In the genomic region with DNA sequence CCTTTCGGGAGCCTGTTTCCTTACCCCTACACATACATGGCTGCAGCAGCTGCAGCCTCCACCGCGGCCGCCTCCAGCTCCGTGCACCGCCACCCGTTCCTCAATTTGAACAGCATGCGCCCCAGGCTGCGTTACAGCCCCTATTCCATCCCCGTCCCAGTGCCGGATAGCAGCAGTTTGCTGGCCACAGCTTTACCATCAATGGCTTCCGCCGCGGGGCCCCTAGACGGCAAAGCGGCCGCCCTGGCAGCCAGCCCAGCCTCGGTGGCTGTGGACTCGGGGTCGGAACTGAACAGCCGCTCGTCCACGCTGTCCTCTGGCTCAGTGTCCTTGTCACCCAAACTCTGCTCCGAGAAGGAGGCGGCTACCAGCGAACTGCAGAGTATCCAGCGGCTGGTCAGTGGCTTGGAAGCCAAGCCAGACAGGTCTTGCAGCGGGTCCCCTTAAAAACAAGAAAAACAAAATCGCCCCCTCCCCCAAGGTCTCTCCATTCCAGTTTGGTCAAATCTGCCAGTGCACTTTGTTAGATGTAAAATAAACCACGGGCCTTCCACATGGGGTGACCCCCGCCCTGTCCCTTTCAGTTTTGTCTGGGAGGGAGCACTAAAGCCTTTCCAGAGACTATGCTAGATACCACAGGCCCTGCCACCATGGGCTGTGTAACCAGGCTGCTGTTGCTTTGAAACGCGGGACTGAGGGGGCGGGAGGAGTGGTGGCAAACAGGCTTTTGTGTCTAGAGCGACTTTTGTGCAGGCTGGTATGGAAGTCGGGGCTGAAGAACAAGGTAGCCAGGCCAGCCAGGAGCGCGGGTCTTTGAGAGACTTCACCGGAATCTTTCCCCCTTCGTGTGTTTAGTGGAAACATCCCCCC, we compare ENCODE assay signal across 10 mouse cellular contexts. TPM values are rescaled to one million over a fixed set of nuclear protein-coding genes. Genes with fewer than 3 reads are reported as not detected.
DNase-seq lines count a peak whose midpoint lies in the region; ATAC-seq and TF ChIP-seq lines count a peak whose summit lies in the region.
"Had no signal": no experiment of that assay in that cellular context is flagged by ENCODE, and none has a peak within 500 bp of the region (broad histone marks: within the 10 kb centered on the region; RNA-seq: fewer than 3 reads in every experiment).

No protein-coding gene starts in this region.

- ATAC-seq in heart, embryonic 15.5 days (replicated peaks; ENCODE audit: insufficient number of reproducible peaks, insufficient read depth, low FRiP score, low read depth), result no peak
- ATAC-seq in liver, postnatal 0 days, result no peak
- ATAC-seq in forebrain, embryonic 11.5 days (replicated peaks; ENCODE audit: low FRiP score), result no peak

- 0 out of 2 replicates have a peak overlapping the region, but pooled peaks have one; percentile 3 for H3K4me3 ChIP-seq in heart, embryonic 15.5 days
- H3K4me3 ChIP-seq in liver, postnatal 0 days (ENCODE audit: low read depth, low read length), result no peak overlapping the region
- no peak overlapping the region for H3K4me3 ChIP-seq in left cerebral cortex, adult 2 months
- H3K4me3 ChIP-seq in forebrain, embryonic 11.5 days (ENCODE audit: low read depth, low read length), result no peak overlapping the region
- H3K4me3 ChIP-seq: erythroblast, embryonic 14.5 days had no signal

- 23% methylated on average over 40 of the region's 40 CpGs for WGBS in heart, embryonic 15.5 days
- 11% methylated on average over 40 of the region's 40 CpGs for WGBS in liver, postnatal 0 days (ENCODE audit: insufficient replicate concordance)
- WGBS in forebrain, embryonic 11.5 days, result 2% methylated on average over 40 of the region's 40 CpGs

- H3K9me3 ChIP-seq in heart, embryonic 15.5 days (replicated peaks), result no peaks in the 10 kb centered on the region
- no peaks in the 10 kb centered on the region for H3K9me3 ChIP-seq in liver, postnatal 0 days (ENCODE audit: low read length)
- H3K9me3 ChIP-seq in forebrain, embryonic 11.5 days (ENCODE audit: control insufficient read depth, low read length), result no peaks in the 10 kb centered on the region

- intact Hi-C loops in left cerebral cortex, adult 2 months (cut with DNase I), result no loop called here

- peaks cover 92% of the 10 kb centered on the region for H3K27me3 ChIP-seq in heart, embryonic 15.5 days
- peaks cover 79% of the 10 kb centered on the region for H3K27me3 ChIP-seq in liver, postnatal 0 days (ENCODE audit: insufficient read depth, low read length)
- H3K27me3 ChIP-seq in forebrain, embryonic 11.5 days (ENCODE audit: control insufficient read depth, insufficient read depth, low read length), result peaks cover 95% of the 10 kb centered on the region

- no peaks in the 10 kb centered on the region for H3K36me3 ChIP-seq in heart, embryonic 15.5 days
- no peaks in the 10 kb centered on the region for H3K36me3 ChIP-seq in liver, postnatal 0 days (replicated peaks; ENCODE audit: insufficient read depth, low read length)
- H3K36me3 ChIP-seq in forebrain, embryonic 11.5 days (ENCODE audit: control insufficient read depth, insufficient read depth, low read length), result no peaks in the 10 kb centered on the region

- no peak for TF ChIP-seq CTCF in liver, postnatal 0 days (IDR thresholded peaks at IDR 0.05; ENCODE audit: low read depth)
- TF ChIP-seq CTCF in left cerebral cortex, adult 2 months (IDR thresholded peaks at IDR 0.05), result no peak

- peaks cover 25% of the 10 kb centered on the region for H3K4me1 ChIP-seq in heart, embryonic 15.5 days (replicated peaks)
- H3K4me1 ChIP-seq in liver, postnatal 0 days (ENCODE audit: insufficient read depth), result 0 out of 2 replicates have a peak, but pooled peaks cover 3% of the 10 kb centered on the region
- H3K4me1 ChIP-seq in forebrain, embryonic 11.5 days (replicated peaks; ENCODE audit: control insufficient read depth, insufficient read depth, low read length), result peaks cover 2% of the 10 kb centered on the region; the same call in 1 of the 2 replicates

- peak overlapping the region; percentile 27 for H3K4me2 ChIP-seq in heart, embryonic 15.5 days
- no peak overlapping the region for H3K4me2 ChIP-seq in liver, postnatal 0 days (ENCODE audit: low read depth, low read length)
- no peak overlapping the region for H3K4me2 ChIP-seq in forebrain, embryonic 11.5 days (ENCODE audit: low read depth, low read length, severe bottlenecking)

- peak; percentile 13 for DNase-seq in kidney, adult 18-20 months
- DNase-seq in kidney, adult 9 months, result no peak
- peak; percentile 83 for DNase-seq in adrenal gland, adult 2 months
- DNase-seq in liver, postnatal 0 days, result peak; percentile 49
- no peak for DNase-seq in frontal cortex, postnatal 10 days (ENCODE audit: low spot score in 2 of 2)
- DNase-seq in left cerebral cortex, adult 2 months (ENCODE audit: extremely low spot score in 1 of 2, low spot score in 2 of 2), result no peak
- DNase-seq in forebrain, embryonic 11.5 days (ENCODE audit: low spot score), result no peak
- DNase-seq: layer of hippocampus, postnatal 36 days had no signal

- TF ChIP-seq EP300 in liver, postnatal 0 days (IDR thresholded peaks at IDR 0.05; ENCODE audit: low read depth), result no peak

- H3K9ac ChIP-seq in heart, embryonic 15.5 days, result no peak overlapping the region
- no peak overlapping the region for H3K9ac ChIP-seq in liver, postnatal 0 days (replicated peaks)
- no peak overlapping the region for H3K9ac ChIP-seq in forebrain, embryonic 11.5 days (ENCODE audit: low read length)

- no peak overlapping the region for H3K27ac ChIP-seq in heart, embryonic 15.5 days
- H3K27ac ChIP-seq in liver, postnatal 0 days (ENCODE audit: low read depth), result no peak overlapping the region
- H3K27ac ChIP-seq in left cerebral cortex, adult 2 months, result no peak overlapping the region
- H3K27ac ChIP-seq in forebrain, embryonic 11.5 days (ENCODE audit: low read depth, low read length), result no peak overlapping the region

RNA-seq across cellular contexts. Expression of gene Tbx3, which starts 12.4 kb away (rescaled TPM):
- 100 to 1,000 TPM; 285 to 315 TPM for total RNA-seq in adrenal gland, adult 2 months (2021)
- polyA plus RNA-seq in adrenal gland, adult 2 months (2012; rRNA removed), result 854 and 965 TPM in 2 replicates
- 10.0 and 11.4 TPM in 2 replicates for polyA plus RNA-seq in heart, embryonic 15.5 days (2015; fragmentation: Nextera tagmentation; extraction: Ambion mirVana)
- polyA plus RNA-seq in liver, postnatal 0 days (2015; fragmentation: Nextera tagmentation; extraction: Ambion mirVana), result 2.8 and 4.2 TPM in 2 replicates
- 1 to 10 TPM; 3.1 to 5.5 TPM for total RNA-seq in left cerebral cortex, adult 2 months (2021)
- polyA plus RNA-seq in forebrain, embryonic 11.5 days (2014; fragmentation: Nextera tagmentation; extraction: Ambion mirVana), result 0.88 and 2.0 TPM in 2 replicates
- polyA plus RNA-seq: erythroblast, embryonic 14.5 days had no signal

Comparison
In these comparisons a context has a peak if more than half of its experiments do, and no peak if none do; other contexts are left out.
1. DNase-seq: peak in kidney, adult 18-20 months (single experiment), adrenal gland, adult 2 months (single experiment) and liver, postnatal 0 days (single experiment); none in kidney, adult 9 months (single experiment), frontal cortex, postnatal 10 days (0 of 2), left cerebral cortex, adult 2 months (0 of 2) and forebrain, embryonic 11.5 days (single experiment).
2. RNA of gene Tbx3, which starts 12.4 kb away (polyA plus RNA-seq): 854 to 965 TPM in adrenal gland, adult 2 months; 10.0 to 11.4 TPM in heart, embryonic 15.5 days, 2.8 to 4.2 TPM in liver, postnatal 0 days and 0.88 to 2.0 TPM in forebrain, embryonic 11.5 days; every median in the first group is over 10 times any median in the second.